Mouse (Mus musculus): ENCODE data around the gene Lrrc8e.

DNA sequence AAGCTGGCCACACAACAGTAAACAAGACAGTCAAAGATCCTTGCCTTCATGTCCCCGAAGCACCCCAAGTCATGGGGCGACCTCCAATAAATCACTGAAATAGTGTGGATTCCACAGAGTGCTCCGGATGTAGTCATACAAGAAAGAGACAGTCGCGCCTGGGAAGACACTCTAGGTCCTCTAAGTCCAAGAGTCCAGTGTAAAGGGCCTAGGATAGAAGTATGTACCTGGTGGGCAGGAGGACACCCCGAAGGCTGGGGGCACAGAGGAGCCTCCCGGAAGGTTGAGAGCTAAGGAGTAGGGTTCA is 33.1 kb upstream of the Lrrc8e start:
- TF ChIP-seq CTCF (IDR thresholded peaks at IDR 0.05) (no peak), EP300 (IDR thresholded peaks at IDR 0.05) (no peak)

Data from lung, postnatal 0 days (tissue).